Mouse (Mus musculus) embryonic facial prominence, embryonic 15.5 days (tissue): ENCODE measurements around the gene Stk16. TPM values are rescaled to one million over a fixed set of nuclear protein-coding genes. Genes with fewer than 3 reads are reported as not detected.

Experiments used
- ATAC-seq: fragments of 200-750 bp; cut with Nextera tagmentation; 2 replicates; pipeline ENCODE4 v1.8.0; 2017; ENCODE audit warnings: low read depth, moderate TSS enrichment; ENCODE audit not compliant: insufficient number of reproducible peaks, low FRiP score, low TSS enrichment
- H3K27ac ChIP-seq: fragments of 300-500 bp; sonication (generic); replicated peaks from 2 replicates; pipeline ENCODE4 v1.5.1; 2015; ENCODE audit warnings: mild to moderate bottlenecking, inconsistent platforms
- H3K27me3 ChIP-seq: fragments of 300-500 bp; sonication (generic); 2 replicates; pipeline ENCODE4 v1.6.1; 2015; ENCODE audit warnings: inconsistent platforms
- H3K36me3 ChIP-seq: fragments of 300-500 bp; sonication (generic); 2 replicates; pipeline ENCODE4 v1.6.1; 2015; ENCODE audit warnings: mild to moderate bottlenecking, inconsistent platforms
- H3K4me1 ChIP-seq: fragments of 300-500 bp; sonication (generic); 2 replicates; pipeline ENCODE4 v1.6.1; 2015; ENCODE audit warnings: inconsistent platforms
- H3K4me2 ChIP-seq: fragments of 300-500 bp; sonication (generic); replicated peaks from 2 replicates; pipeline ENCODE4 v1.6.1; 2015; ENCODE audit warnings: mild to moderate bottlenecking, inconsistent platforms
- H3K4me3 ChIP-seq: fragments of 300-500 bp; sonication (generic); replicated peaks from 2 replicates; pipeline ENCODE4 v1.5.1; 2015; ENCODE audit warnings: mild to moderate bottlenecking, inconsistent platforms
- H3K9ac ChIP-seq: fragments of 300-500 bp; sonication (generic); 2 replicates; pipeline ENCODE4 v1.6.1; 2015; ENCODE audit warnings: inconsistent platforms
- H3K9me3 ChIP-seq: fragments of 300-500 bp; sonication (generic); replicated peaks from 2 replicates; pipeline ENCODE4 v1.6.1; 2016; ENCODE audit warnings: inconsistent platforms
- WGBS: fragments of 180-500 bp; shearing (Covaris S2); methylation state at CpG from one replicate; pipeline ENCODE4 v1.1.7; 2015; 5-methylcytosine and 5-hydroxymethylcytosine counted together
- polyA plus RNA-seq: library from polyadenylated mRNA; unstranded; fragments of >200 nt; fragmentation: Nextera tagmentation; extraction: Ambion mirVana; gene quantifications from 2 replicates; pipeline ENCODE4 v1.2.1, GENCODE M21; 2015

Stk16 gene
- polyA plus RNA-seq, 1 experiment from 2014 or later: 121 TPM

- Histone ChIP-seq H3K27ac (no peak overlapping the region), H3K9ac (no peak overlapping the region), H3K4me3 (no peak overlapping the region), H3K4me1 (peaks cover 16% of the 10 kb centered on the region), H3K4me2 (no peak overlapping the region), H3K9me3 (no peaks in the 10 kb centered on the region), H3K27me3 (no peaks in the 10 kb centered on the region), H3K36me3 (peaks cover 57% of the 10 kb centered on the region)
- no peak for ATAC-seq
- 81% methylated on average over 2 of the region's 2 CpGs for WGBS
These were observed 22.6 kb upstream of the Stk16 start for GRCm38 (mm10) chr1:75187914-75188483.

- 68% methylated on average over 2 of the region's 2 CpGs for WGBS
- peaks cover 39% of the 10 kb centered on the region for H3K36me3 ChIP-seq
- H3K4me3 ChIP-seq: peak overlapping the region; percentile 90; the same call in 1 of the 2 replicates
- peaks cover 21% of the 10 kb centered on the region for H3K4me1 ChIP-seq
- H3K9ac ChIP-seq: no peak overlapping the region
- no peaks in the 10 kb centered on the region for H3K27me3 ChIP-seq
- H3K4me2 ChIP-seq: peak overlapping the region; percentile 79
- no peak for ATAC-seq
- no peak overlapping the region for H3K27ac ChIP-seq
- no peaks in the 10 kb centered on the region for H3K9me3 ChIP-seq
These were observed 20.1 kb upstream of the Stk16 start for GRCm38 (mm10) chr1:75190577-75190976.

- H3K9me3 ChIP-seq: no peaks in the 10 kb centered on the region
- peak overlapping the region; percentile 95 for H3K27ac ChIP-seq
- H3K9ac ChIP-seq: peak overlapping the region; percentile 76
- no peaks in the 10 kb centered on the region for H3K27me3 ChIP-seq
- peaks cover 39% of the 10 kb centered on the region for H3K36me3 ChIP-seq
- H3K4me1 ChIP-seq: peaks cover 21% of the 10 kb centered on the region
- 41% methylated on average over 5 of the region's 5 CpGs for WGBS
- ATAC-seq: no peak
- peak overlapping the region; percentile 90 for H3K4me3 ChIP-seq
- peak overlapping the region; percentile 79 for H3K4me2 ChIP-seq
These were observed 19.4 kb upstream of the Stk16 start for GRCm38 (mm10) chr1:75191258-75191621.

- Histone ChIP-seq H3K9me3 (no peaks in the 10 kb centered on the region), H3K4me1 (peaks cover 21% of the 10 kb centered on the region), H3K36me3 (peaks cover 39% of the 10 kb centered on the region), H3K27me3 (no peaks in the 10 kb centered on the region), H3K9ac (peak within 1 kb of the TSS; percentile 87), H3K4me2 (peak within 1 kb of the TSS; percentile 79), H3K4me3 (peak within 1 kb of the TSS; percentile 90), H3K27ac (peak within 1 kb of the TSS; percentile 95)
- ATAC-seq: peak; percentile 99
- under 1% methylated on average over 56 of the region's 56 CpGs for WGBS
These were observed 18.8 kb upstream of the Stk16 start, which contains the start of the genes Ankzf1 and Atg9a for GRCm38 (mm10) chr1:75191622-75192402. TSS of gene Ankzf1 (plus strand) at chr1:75192151. TSS of gene Atg9a (minus strand) at chr1:75192196.

- H3K4me1 ChIP-seq: peaks cover 21% of the 10 kb centered on the region
- WGBS: 0% methylated on average over 19 of the region's 19 CpGs
- ATAC-seq: no peak
- no peaks in the 10 kb centered on the region for H3K9me3 ChIP-seq
- peaks cover 37% of the 10 kb centered on the region for H3K36me3 ChIP-seq
- H3K27ac ChIP-seq: peak overlapping the region; percentile 95
- peak overlapping the region; percentile 87 for H3K9ac ChIP-seq
- no peaks in the 10 kb centered on the region for H3K27me3 ChIP-seq
- H3K4me2 ChIP-seq: peak overlapping the region; percentile 79
- peak overlapping the region; percentile 90 for H3K4me3 ChIP-seq
These were observed 18.2 kb upstream of the Stk16 start for GRCm38 (mm10) chr1:75192452-75192851.

GRCm38 (mm10) chr1:75201236-75201635 lies 9.4 kb upstream of the Stk16 start:
- Histone ChIP-seq H3K4me2 (no peak overlapping the region), H3K4me3 (no peak overlapping the region), H3K27me3 (no peaks in the 10 kb centered on the region), H3K9me3 (no peaks in the 10 kb centered on the region), H3K4me1 (no peaks in the 10 kb centered on the region), H3K27ac (no peak overlapping the region), H3K36me3 (peaks cover 39% of the 10 kb centered on the region), H3K9ac (no peak overlapping the region)
- WGBS: 94% methylated on average over 1 of the region's 1 CpGs
- no peak for ATAC-seq

- 13% methylated on average over 34 of the region's 34 CpGs for WGBS
These were observed 1.5 kb upstream of the Stk16 start for GRCm38 (mm10) chr1:75208967-75209678.

GRCm38 (mm10) chr1:75211141-75211708 lies 587 bp downstream of the Stk16 start:
- peak overlapping the region; percentile 90 for H3K4me2 ChIP-seq
- H3K9ac ChIP-seq: peak overlapping the region; percentile 93
- no peaks in the 10 kb centered on the region for H3K9me3 ChIP-seq
- H3K4me1 ChIP-seq: peaks cover 42% of the 10 kb centered on the region
- no peak overlapping the region for H3K27ac ChIP-seq
- H3K36me3 ChIP-seq: peaks cover 41% of the 10 kb centered on the region
- WGBS: 12% methylated on average over 17 of the region's 17 CpGs
- H3K4me3 ChIP-seq: peak overlapping the region; percentile 73
- H3K27me3 ChIP-seq: no peaks in the 10 kb centered on the region
- no peak for ATAC-seq

More at GRCm38 (mm10) chr1:75208967-75209678, 1.5 kb upstream of the Stk16 start:
- Histone ChIP-seq H3K9ac (peak overlapping the region; percentile 53), H3K27me3 (no peaks in the 10 kb centered on the region), H3K36me3 (peaks cover 24% of the 10 kb centered on the region), H3K4me2 (peak overlapping the region; percentile 90), H3K4me3 (peak overlapping the region; percentile 73), H3K4me1 (peaks cover 42% of the 10 kb centered on the region), H3K9me3 (no peaks in the 10 kb centered on the region), H3K27ac (peak overlapping the region; percentile 63)
- ATAC-seq: no peak

GRCm38 (mm10) chr1:75212542-75212941 lies 1.9 kb downstream of the Stk16 start:
- 71% methylated on average over 4 of the region's 4 CpGs for WGBS
- Histone ChIP-seq H3K4me3 (no peak overlapping the region), H3K9me3 (no peaks in the 10 kb centered on the region), H3K9ac (no peak overlapping the region), H3K4me2 (no peak overlapping the region), H3K27me3 (peaks cover 8% of the 10 kb centered on the region), H3K27ac (no peak overlapping the region), H3K4me1 (peaks cover 42% of the 10 kb centered on the region), H3K36me3 (peaks cover 41% of the 10 kb centered on the region)
- ATAC-seq: no peak

- H3K4me2 ChIP-seq: no peak overlapping the region
- peaks cover 42% of the 10 kb centered on the region for H3K4me1 ChIP-seq
- H3K27me3 ChIP-seq: peaks cover 14% of the 10 kb centered on the region
- H3K27ac ChIP-seq: no peak overlapping the region
- WGBS: 89% methylated on average over 7 of the region's 7 CpGs
- peaks cover 41% of the 10 kb centered on the region for H3K36me3 ChIP-seq
- H3K9ac ChIP-seq: no peak overlapping the region
- no peaks in the 10 kb centered on the region for H3K9me3 ChIP-seq
- no peak for ATAC-seq
- no peak overlapping the region for H3K4me3 ChIP-seq
These were observed 2.5 kb downstream of the Stk16 start for GRCm38 (mm10) chr1:75213096-75213495.

GRCm38 (mm10) chr1:75214442-75214841 lies 3.8 kb downstream of the Stk16 start:
- H3K4me3 ChIP-seq: no peak overlapping the region
- peaks cover 41% of the 10 kb centered on the region for H3K36me3 ChIP-seq
- H3K4me2 ChIP-seq: no peak overlapping the region
- no peak overlapping the region for H3K9ac ChIP-seq
- 69% methylated on average over 2 of the region's 2 CpGs for WGBS
- H3K27ac ChIP-seq: no peak overlapping the region
- H3K9me3 ChIP-seq: no peaks in the 10 kb centered on the region
- ATAC-seq: no peak
- peaks cover 27% of the 10 kb centered on the region for H3K27me3 ChIP-seq
- peaks cover 43% of the 10 kb centered on the region for H3K4me1 ChIP-seq
